Mouse (Mus musculus): ENCODE data around the gene Polr3f.

DNA sequence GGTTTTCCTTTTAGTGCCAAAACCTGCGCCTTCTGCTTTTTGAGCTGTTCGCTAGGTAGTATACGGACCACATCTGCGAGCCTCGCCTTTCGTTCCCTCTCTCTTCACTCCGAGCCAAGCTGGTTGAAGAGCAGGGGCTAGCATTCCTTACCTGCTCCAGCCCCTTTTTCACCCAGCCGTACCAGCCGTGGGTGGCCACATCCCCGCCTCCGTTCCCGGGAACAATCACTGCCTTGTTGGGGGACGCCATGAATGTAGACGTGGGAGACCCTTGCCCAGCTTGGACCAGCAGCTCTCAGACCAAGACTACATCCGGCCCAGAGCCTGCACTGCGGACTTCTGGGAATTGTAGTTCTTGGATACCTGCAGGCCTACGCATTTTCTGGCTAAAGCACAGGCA, 23.0 kb downstream of the Polr3f start, which contains the start of gene Rbbp9:
- TF ChIP-seq GATA1 (IDR thresholded peaks at IDR 0.05; ENCODE audit: low read length) (no peak), TAL1 (IDR thresholded peaks at IDR 0.05; ENCODE audit: low read length) (no peak)

All from erythroblast, embryonic 14.5 days (primary cell).